Mouse (Mus musculus) yolk sac, embryonic 10.5 days (tissue): ENCODE data around the gene Elmo1.

ENCODE experiments used
- DNase-seq: peaks from one replicate; pipeline ENCODE4 v3.0.0-alpha.2; 2017; ENCODE audit warnings: low spot score

The Elmo1 gene

DNA sequence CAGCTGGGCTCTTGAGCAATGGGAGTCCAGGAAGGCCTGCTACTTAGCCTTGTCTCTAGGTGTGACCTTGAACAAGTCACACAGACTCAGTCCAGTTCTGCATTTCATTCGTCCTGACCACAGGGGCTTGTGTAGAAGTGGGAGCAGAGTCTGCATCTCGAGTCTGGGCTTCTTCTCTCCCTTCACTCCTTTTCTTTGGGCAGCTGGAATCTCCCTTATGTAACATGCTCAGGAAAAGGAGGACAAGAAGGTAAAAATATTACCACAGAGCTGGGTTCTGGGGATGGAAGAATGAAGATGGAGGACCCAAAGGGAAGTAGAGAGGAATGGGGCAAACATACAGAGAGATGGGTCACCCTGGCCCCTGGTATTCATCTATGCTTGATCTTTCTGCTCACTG lies 447.1 kb downstream of the Elmo1 start:
- no peak for DNase-seq

DNA sequence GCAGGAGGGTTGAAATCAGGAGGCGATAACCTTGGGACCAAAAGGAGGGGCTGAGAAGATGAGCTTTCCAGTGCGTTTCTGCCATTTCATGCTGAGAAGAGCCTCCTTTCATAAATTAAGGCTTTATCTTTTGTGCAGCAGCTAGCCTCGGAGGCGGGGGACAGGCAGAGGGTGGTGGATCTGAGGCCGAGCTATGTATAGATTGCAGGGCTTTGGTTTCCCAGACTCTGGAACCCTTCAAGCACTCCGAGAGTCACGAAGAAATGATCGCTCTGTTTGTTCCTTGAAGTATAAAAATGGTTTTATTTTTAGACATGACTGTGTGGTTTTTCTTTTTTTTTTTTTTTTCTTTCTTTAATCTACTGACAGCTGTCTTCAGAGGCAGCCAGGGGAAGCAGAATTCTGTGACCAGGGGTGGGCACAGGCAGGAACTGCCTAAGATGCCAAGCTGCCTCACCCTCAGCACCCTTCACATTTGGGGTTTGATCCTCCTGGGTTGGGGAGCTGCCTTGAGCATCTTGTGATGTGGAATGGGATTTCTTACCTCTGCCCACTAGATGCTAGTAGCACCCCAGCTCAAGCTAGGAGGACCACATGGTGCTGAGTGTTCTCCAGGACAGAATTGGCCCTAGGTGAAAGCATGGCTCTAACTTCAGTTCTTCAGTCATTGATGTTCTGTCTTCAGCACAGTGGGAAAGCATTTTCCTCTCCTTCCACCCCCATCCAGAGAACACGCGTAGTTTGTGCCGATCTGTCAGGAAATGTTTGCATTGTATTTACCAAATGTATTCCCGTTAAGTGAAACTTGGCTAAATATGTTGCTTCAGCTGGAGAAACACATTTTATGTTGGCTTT lies 448.0 kb downstream of the Elmo1 start:
- no peak for DNase-seq

DNA sequence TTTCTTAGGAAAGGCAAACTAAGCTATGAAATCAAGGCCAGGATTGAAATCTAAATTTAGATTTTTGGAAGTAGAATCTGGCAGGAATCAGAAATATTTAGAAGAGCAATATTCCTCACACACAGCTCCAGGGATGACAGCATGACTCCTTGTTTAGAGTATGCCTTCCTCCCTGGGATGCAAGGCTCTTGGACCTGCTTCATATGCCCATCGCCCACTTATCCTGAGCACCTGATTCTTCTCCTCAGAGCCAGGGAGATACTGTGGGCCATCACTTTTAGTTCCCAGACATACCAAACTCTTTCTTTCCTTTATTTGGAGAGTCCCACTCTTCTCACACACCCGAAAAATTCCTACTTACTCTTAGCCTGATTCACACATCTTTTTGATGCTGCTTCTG lies 449.2 kb downstream of the Elmo1 start:
- DNase-seq, result no peak

DNA sequence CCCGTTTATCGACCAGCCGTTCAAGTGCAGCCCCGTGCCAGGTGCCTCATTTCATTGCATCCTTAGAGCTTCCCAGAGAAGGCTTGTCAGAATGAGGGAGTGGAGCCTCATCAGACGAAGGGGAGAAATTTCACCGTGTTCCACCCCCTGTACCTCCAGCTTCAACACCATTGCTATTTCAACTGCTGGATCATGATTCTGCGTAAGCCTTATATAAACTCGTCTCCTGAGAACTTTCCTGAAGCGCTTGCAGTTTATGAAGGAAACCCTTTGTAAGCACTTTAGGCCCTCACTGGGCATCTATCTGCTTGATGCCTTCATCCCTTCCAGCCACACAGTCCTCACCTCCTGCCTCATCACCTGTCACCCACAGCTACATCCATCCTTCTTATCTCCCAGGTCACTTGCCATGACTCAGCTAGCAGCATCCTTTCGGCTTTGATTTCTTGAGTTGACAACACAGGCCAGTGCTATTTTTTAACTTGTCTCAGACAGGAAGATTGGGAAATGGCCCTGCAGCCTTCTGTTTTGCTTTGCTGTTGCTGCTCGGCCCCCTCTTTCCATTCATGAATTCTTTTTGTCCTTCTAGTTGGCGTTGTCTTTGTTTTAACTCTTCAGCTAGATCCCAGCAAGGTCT lies 456.3 kb downstream of the Elmo1 start:
- DNase-seq, result no peak

DNA sequence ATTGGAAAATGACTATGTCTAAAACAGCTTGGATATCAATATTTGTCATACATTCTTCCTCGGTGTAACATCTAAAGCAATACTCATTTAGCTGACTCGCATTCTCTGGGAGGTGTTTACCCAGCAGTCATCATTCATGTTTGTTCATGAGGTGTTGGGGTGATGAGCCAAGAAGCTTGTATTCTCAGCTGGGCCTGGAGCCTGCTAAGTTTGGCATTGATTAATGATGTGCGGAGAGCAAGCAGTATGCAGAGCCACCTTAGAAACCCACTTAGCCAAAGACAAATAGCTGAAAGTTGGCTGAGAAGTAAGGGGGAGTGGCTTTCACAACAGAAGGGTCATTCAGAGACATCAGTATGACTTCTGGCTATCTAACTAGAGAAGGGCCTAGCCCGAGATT lies 459.6 kb downstream of the Elmo1 start:
- no peak for DNase-seq

DNA sequence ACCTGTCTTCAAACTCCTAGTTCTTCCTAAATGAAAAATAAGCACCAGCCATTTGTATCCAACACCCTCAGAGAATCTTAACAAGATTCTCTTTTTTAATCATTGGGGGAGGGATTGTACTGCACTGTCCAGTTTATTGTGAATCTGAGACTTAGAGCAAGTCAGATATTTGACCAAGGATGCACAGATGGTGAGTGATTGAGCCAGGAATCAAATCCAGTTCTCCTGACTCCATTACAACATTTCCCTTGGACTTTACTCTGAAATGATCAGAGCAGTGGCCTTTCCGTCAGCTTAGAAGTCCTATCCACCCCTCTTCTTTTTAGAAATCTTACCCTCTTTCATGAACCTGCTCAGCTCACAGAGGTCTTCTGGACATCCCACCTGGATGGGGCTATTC lies 461.2 kb downstream of the Elmo1 start:
- DNase-seq, result no peak

DNA sequence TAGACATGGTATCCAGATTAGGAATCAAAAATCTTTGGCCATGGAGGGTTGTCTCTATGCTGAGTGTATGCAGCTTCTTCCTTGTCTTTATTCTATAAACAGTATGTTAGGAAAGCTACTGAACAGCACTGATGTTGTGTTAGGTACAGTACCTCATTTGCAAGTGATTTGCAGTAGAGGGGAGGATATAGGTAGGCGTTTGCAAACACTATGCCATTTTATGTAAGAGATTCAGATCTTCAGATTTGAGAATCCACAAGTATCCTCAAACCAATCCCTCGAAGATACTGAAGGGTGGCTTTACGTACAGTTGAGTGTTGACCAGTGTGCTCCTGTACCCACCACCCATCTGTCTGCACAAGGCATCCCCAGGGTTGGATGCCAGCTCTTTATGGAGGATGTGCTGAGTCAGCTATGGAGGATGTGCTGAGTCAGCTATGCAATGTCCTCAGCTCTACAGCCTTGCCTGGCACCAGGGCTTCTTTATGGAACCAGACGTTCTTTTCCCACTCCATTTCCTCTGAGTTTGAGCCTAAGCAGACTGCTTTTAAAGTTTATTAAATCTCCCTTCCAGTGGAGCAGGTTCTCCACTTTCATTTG lies 465.6 kb downstream of the Elmo1 start:
- DNase-seq, result no peak

DNA sequence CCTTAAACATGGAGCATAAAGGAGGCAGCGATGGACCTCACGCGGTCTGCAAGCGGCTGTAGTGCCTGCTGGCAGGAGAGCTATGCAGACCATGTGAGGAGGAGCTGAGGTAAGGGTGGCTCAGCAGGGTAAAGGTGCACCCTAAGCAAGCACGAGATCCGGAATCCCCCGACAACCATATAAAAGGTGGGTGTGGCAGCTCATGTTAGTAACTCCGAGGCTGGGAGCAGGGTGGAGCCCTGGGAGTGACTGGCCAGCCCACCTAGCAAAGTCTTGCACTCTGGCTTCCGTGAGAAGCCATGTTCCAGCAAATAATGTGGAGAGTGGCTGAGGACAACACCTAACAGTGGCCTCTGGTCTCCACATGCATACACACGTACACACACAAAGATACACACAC lies 466.3 kb downstream of the Elmo1 start:
- DNase-seq, result no peak

DNA sequence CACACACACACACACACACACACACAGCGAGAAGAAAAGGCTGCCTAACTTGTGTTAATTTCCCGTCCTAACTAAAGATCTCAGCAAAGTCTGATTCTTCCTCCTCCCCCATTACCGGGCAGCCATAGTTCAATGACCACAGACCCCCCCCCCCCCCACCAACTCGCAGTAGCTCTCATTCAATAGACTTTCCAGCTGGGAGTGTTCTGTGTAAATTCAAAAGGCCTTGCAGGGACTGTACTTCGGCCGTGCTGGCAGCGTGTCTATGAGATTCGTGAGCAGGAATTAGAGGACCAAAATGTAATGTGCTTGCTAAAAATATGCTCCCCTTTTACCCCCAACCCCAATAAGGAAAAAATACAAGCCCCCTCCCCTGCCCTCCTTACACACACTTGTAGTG lies 466.8 kb downstream of the Elmo1 start:
- no peak for DNase-seq

DNA sequence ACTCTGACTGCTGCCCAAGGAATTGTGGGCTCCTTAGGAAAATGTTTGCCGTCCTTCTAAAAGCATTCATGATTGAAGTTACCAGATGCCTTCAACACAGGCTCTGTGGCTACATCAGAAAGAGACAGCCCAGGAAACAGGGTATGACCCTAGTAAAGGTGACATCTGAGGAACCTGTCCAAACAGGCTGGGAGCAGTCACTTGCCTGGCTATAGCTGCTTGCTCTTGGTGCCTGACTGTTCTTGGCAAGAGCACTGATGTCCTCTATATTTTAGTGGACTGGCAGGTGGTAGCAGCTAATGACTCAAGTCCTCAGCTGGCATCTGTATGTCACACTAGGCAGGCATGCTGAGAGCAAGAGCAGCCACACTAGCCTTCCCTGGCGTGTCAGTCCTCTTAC lies 468.0 kb downstream of the Elmo1 start:
- DNase-seq, result no peak

DNA sequence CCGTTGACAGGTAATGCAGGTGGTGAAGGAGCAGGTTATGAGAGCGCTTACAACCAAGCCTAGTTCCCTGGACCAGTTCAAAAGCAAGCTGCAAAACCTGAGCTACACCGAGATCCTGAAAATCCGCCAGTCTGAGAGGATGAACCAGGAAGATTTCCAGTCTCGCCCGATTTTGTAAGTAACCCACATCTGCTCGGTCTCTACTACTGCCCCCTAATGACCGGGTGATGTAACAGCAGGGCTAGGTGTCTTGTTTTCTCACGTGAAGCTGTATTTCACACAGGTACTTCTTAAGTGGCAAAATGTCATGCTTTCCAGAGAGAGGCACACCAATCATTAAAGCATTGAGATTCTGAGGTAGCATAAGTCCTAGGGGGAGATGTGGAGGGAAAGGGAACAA lies 474.0 kb downstream of the Elmo1 start:
- DNase-seq, result no peak

DNA sequence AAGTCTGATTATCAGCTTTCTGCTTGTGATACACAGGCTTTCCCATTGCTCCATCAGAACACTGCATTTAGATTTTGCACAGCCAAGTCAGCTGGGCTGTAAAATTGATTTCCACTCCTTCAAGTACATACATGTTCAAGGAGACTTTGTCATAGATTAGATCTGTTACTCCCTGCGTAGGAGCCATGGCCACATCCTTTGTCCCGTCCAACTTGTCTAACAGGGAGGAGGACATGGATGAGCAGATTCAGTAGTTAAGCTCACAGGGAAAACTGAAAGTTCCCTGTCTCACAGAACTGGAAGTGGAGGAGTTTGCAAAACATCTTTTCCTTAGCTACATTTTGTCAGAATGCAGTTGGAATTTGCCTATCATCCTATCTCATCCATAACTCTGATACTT lies 484.8 kb downstream of the Elmo1 start:
- DNase-seq, result no peak

DNA sequence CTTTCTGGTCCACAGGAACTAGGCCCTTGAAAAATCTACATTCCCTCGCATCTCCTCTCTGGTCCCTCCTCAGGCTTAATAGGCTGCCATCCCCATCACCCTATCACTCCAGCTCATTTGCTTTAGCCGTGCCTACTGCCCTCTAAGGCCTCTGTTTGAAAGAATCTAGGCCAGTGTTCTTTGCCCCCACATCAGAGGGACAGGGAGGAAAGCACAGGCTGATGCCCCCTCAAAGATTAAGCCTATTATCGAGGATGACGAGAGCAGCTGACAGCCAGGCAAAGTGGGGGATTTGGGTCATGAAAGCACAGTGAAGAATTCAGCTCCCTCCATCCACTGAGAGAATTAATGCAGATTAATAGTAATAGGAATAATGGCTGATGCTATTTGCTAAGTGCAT lies 495.5 kb downstream of the Elmo1 start:
- DNase-seq, result no peak

DNA sequence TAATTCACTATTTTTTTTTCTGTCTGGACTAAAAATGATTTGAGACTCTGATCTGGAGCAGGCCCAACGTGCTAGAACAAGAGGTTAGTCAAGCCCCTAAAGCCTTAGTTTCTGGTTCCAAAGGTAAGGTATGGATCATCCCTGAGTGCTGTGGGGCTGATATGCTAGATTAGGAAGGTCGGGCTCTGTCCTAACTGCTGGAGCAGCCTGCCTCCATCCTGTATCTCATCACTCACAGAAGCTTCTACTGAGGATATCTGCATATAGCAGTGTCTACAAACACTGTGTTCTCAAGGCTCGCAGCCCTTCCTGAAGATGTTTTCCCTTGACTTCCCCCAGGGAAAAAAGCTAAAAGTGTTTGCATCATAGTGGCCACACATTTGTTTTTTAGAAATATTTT lies 496.1 kb downstream of the Elmo1 start:
- DNase-seq, result no peak

DNA sequence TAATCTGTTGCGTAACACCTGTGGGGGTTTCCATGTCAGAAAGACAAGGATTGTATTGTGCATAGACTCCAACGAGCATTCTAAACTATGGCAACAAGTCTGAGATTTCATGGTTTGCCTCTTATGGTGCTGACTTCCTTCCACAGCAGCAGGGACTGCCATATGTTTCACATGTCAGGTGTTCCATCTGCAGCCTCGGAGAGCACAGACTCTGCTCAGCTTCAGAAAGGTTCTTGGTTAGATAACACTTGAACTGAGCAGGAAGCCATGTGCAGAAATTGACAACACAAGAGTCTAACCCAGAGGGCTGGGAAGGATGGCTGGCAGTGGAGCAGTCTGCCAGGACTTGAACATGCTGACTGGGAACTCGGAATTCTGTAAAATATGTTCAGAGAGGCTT lies 500.6 kb downstream of the Elmo1 start:
- no peak for DNase-seq

DNA sequence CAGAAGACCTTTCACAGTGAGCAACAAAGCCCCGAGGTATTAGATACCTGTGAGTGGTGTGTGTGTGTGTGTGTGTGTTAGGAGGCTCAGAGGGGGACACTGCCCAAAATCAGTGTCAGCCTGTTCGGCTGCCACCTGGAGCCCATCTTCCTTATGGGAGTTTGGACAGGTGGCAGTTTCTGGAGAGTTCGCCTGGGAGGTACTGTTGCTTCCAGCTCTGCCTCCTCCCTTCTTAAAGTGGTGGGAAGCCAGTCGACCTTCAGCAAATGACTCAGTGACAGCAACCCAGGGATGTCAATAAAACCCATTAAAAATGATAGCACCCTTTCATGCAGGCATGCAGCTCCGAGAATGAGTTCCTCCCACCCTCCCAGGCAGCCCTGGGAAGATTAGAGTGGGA lies 506.9 kb downstream of the Elmo1 start:
- no peak for DNase-seq

DNA sequence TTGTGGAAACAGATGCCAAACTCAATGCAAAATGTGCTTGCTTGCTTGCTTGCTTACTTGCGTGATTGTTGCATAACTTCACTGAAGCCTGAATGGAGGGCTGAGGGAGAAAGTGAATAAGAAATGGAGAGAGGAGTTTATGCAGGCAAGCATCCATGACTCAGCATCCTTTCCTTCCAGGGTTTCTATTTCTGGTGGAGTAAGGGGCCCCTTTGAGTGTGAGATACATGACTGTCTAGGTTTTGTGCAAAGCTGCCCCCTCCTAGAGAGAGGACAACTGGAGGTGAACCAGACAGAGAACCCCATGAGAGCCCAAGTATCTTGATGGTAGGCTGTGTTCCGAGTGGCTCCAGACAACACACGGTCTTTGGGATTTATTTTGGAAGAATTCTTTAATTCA lies 508.2 kb downstream of the Elmo1 start:
- no peak for DNase-seq

DNA sequence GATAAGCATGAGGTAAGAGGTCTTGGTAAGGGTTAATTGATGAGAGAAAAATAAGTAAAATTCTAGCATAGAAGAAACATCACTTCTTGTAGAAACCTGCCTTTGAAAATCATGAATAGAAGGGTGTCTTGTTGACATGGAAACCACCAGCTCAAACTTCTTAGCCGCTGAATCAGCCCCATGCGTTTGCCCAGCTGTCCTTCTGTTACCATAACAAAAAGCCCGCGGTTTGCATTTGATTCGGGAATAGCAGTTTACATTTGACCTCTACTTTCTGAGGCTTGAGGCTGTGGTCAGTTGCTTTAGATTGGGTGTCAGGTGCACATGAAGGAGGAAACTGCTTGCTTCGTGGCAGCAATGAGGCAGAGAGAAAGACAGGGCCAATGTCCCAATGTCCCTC lies 509.9 kb downstream of the Elmo1 start:
- no peak for DNase-seq

DNA sequence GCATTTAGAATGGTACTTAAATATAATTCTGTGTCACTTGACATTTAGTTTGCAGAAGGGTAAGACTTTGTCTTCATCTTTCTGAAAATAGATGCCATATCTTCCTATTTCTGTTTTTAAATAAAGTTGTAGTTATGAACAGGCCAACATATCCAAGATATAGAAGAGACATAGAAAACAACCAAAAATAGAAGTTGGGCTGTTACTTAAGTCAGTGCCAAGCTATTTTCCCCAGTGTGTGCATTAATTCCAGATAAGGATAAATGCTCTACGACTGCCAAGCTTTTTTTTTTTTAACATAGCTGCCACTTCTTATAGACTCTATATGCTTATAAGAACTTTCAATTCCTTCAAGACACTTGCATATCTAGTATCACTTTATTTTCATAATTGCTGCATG lies 511.0 kb downstream of the Elmo1 start:
- DNase-seq, result no peak

DNA sequence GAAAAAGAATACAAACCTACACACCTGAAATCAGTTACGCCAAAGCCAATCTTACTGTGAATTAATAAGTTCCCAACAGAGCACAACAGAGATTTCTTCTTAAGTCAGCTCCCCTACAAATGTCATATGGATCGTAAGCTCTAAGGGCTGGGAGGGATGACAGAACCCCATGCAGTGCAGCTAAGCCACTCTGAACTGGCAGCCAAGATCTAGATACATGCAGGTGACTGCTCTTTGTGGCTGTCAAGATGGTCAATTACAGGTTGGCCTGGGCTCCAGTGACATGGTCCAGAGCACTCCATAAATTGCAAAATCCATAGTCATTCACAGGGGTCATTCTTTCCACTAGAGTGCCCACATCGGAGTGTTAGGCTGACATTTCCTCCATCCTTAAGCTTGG lies 516.5 kb downstream of the Elmo1 start:
- no peak for DNase-seq

DNA sequence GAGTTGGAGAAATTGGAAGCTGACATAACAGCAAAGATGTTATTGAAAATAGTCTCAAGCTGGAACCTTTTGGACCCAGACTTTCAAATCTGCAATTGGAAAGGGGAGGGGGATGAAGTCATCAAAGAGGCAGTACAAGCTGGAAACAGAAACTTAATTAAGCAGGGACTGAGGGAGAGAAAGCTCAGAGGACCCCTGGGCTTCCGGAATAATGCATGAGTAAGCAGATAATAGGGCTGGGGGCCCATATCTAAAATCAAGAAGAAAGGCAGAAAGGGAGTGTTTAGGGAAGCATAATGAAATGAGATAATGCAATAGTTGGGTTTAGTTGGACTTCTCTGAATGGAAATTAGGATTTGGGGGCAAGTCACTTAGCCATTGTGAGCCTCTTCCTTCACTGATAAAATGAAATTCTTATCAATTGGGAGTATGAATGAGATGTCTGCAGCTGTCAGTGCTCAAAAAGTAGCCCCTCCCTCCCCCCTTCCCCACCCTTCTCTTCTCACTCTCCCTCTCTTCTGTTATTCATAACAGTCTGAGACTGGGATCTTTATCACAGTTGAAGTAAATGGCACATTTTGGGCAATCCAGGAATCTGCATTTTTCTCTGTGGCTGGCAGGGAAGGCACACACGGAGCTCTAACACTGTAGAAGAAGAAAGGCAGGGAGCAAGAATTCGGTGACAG lies 518.8 kb downstream of the Elmo1 start:
- DNase-seq, result no peak

DNA sequence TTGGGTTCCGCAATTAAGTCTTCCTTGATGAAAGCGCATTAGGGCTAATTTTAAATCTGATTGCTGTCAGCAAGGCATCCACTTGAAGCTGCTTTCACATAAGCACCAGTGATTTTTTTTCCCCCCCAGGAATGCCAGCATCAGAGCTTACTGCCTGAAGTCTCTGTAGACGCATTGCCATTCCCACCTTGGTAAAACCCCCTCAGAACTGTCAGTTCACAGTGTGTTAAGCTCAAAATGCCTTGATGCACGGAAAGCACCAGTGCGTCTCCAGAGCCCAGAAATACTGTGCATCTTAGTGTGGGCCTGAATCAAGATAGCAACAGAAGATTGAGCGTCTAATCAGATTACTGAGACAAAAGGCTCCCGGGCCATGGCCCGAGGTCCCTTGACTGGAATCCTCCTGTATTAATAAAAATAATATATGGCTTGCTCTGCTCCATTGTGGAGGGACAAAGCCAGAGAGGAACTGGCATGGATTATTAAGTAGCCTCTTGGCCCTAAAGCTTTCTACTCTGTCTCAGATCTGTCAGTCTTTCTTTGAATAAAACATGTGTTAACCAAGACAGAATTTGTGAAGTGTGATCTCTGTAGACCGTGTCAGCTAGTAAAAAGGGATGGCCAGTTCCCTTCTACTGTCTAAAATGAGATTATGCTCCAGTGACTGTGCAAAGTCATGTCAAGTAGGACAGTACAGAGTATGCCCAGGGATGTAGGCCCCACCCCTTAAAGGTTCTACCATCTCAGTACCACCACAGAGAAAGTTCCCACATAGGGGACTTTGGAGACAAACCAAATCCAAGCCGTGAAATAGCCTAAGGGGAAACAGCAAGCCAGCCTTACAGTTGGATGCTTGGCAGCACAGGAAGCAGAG lies 525.4 kb downstream of the Elmo1 start:
- DNase-seq, result no peak
